Mouse (Mus musculus) cerebellum, adult 8-10 months (tissue): Measurements from ENCODE around the gene Cacna2d3.

ENCODE experiments used
- DNase-seq: peaks from one replicate; pipeline ENCODE4 v3.0.0; 2022

Gene Cacna2d3

DNA sequence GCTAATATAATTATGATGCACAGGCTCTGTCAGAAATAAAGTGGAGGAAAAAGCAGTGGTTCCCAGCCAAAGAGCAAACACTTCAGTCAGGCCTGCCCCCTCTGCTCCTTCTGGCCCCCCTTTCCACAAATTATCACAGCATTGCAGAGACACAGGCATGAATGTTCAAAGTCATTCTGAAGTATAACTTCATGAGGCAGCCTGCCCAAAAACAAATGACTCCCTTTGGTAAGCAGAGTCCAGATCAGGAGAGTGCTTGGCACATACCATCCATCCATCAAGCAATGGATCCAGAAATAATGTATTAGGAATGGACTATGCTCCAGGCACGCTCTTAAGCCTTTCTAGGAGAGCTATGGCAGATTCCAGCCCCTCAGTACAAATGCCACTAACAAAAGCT is 679.3 kb downstream of the Cacna2d3 start:
- no peak for DNase-seq

GRCm38 (mm10) chr14:29041498-29041897 is 680.2 kb downstream of the Cacna2d3 start:
- no peak for DNase-seq

- DNase-seq = no peak
Measured at GRCm38 (mm10) chr14:29040606-29041364, 680.9 kb downstream of the Cacna2d3 start.

- DNase-seq = no peak
Measured at GRCm38 (mm10) chr14:29038246-29038645, 683.4 kb downstream of the Cacna2d3 start.

- no peak for DNase-seq
Measured at GRCm38 (mm10) chr14:29031858-29032395, 689.7 kb downstream of the Cacna2d3 start.

GRCm38 (mm10) chr14:29030519-29030918 is 691.1 kb downstream of the Cacna2d3 start:
- no peak for DNase-seq

- no peak for DNase-seq
Measured at GRCm38 (mm10) chr14:29029896-29030420, 691.7 kb downstream of the Cacna2d3 start.

DNA sequence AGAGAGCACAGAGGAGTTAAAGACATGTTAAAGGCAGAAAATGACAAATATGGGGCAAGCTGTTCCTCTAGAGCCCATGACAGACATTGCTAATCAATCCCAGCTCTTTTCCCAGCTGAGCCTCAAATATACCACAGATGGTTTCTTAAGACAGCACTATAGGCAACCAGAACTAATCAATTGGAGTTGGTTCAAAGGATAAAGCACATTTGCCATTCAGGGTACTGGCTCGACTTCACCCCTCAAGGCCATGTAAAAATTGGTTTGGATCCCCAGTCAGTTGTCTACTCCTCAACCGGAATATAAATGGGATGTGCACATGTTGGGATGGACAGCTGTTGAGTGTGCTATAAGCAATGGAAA is 692.6 kb downstream of the Cacna2d3 start:
- DNase-seq = no peak

DNA sequence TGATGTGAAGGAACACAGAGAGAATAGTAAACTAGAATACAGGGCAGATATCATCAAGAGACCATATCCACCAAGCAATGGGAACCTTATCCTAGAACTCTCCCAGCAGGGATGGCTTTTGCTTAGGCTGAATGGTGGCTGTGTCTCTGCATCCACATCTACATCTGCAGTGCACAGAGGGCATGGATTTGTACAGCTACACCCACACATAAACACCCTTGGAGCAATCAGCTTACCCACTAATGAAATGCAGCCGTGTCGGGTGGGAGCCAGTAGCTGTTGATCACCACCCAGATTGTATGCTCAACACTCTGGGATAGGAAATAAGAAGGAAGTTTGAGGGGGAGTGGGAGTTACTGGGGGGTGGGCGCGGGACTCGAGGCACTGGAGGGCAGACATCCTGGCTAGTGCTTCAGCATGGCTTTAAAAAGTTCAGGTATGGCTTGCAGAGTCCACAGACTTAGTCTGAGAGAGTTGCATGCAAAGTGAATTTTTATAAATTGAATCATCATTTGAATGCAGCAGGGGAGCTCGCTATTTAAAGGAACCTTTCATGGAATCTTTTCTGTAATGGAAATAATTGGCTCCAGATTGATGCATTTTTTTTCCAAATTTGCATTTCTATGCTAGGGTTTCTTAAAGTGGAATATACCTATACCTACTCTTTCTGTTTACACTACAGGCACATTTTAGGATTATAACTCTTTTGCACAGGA is 693.1 kb downstream of the Cacna2d3 start:
- DNase-seq = no peak

- peak; percentile 34 for DNase-seq
Measured at GRCm38 (mm10) chr14:29027276-29027675, 694.4 kb downstream of the Cacna2d3 start.

GRCm38 (mm10) chr14:29025335-29025734 is 696.3 kb downstream of the Cacna2d3 start:
- no peak for DNase-seq

DNA sequence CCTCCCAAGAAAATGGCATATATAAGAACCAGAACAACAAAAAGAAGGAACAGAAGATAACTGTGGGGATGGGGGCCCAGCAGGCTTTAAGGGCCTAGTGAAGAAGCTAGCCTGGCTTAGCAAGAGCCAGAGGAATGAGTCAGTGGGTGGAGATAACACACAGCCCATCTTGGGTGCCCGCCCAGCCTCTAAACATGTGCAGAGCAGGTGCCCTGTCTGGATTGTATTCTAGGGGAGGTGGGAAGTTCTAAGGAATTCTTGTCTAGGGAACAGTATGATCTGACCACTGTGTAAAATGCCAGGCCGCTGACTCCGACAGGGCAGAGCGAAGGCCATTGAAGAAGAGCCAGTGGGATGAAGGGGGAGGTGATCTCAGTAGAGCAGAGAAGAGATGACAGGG is 698.4 kb downstream of the Cacna2d3 start:
- DNase-seq = no peak

GRCm38 (mm10) chr14:29021295-29021694 is 700.4 kb downstream of the Cacna2d3 start:
- no peak for DNase-seq

DNA sequence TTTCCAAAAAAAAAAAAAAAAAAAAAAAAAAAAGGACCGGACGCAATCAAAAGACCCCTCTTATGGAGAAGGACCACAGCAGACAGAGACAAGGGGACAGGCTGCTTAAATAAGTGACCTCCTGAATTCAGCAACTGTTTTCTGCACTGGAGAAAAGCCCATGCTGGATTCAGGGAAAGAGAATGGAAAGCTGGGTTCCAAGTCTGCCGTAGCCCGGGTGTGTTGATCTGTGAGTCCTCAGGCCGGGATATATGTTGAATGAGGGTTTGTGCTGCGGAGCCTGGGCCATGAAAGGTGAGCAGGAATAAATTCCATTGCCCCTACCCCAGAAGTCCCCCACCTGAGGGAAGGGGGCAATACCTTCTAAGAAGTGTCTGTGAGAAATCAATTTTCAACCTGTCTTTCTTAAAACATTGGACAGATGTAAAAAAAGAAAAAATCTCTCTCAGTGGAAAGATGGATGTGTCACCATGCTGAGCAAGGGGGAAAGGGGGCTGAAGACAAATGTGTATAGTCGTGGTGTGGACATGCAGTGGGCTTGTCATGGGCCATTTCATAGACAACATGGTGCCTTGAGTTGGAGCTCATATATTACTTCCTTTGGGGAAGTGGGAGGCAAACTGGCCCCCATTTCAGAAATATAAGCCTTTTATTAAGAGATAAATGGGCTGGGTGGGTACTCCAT is 703.2 kb downstream of the Cacna2d3 start:
- no peak for DNase-seq

- no peak for DNase-seq
Measured at GRCm38 (mm10) chr14:29017883-29018282, 703.8 kb downstream of the Cacna2d3 start, which contains the start of gene Lrtm1. TSS of gene Lrtm1 (plus strand) at chr14:29018208.

GRCm38 (mm10) chr14:29015896-29016295 is 705.8 kb downstream of the Cacna2d3 start:
- no peak for DNase-seq

DNA sequence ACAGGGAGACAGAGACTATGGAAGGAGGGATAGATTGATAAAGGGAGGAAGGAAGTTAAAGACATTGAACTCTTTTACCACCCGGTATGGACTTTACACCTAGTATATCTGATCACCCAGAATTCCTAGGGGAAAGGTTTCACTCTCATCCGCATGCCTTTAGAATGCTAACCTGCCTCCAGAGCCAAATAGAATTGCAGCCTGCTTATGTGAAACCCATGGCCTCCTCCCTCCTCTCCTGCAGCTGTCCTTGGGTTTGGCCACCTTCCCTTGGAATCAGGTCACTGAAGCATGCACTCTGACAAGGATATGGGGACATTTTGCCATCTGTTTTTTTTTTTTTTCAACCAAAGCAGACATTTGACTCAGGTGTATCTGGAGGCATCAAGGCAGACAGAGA is 707.0 kb downstream of the Cacna2d3 start:
- DNase-seq = no peak

- peak; percentile 25 for DNase-seq
Measured at GRCm38 (mm10) chr14:29013161-29013560, 708.5 kb downstream of the Cacna2d3 start.

DNA sequence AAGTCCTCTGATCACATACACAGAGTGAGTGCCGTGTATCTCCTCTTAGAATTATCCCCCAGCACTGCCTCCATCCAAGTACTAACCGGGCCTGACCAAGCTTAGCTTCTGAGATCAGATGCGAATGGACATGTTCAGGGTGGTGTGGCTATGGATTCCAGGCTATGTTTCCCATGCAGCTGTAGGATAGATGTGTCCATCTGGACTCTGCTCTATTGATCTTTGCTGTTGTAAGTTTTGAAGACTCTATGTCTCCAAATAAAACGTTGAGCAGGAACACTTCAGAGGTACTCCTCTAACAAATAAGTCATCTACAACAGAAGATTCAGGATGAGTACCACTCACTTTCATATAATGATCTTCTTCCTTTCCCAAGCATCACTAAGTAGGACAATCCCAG is 712.0 kb downstream of the Cacna2d3 start:
- DNase-seq = no peak

DNA sequence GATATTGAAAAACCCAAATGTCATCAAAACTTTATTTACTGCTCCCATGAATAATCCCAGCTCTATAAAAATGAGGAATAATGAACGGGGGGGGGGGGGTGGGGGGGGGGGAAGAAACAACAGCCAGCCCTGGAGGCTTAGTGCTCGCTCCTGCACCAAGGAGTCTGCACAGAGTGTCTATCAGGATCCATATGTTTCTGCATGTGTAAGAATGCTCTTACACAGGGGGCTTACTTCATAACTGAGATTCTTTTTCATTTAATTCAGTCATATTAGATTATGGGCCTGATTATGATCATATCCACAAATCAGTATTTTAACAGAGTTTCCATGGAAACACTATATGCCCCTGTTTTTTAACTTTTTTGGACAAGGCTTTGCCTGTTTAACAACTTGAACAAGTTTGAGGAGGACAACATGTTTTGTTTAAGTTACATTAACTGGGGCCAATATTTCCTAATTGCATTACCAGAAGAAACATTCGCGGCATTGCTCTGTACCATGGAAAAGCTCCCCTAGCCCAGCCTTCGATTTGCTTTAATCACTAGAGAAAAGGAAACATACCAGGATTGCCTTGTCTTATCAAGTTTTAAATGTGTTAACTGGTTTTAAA is 716.3 kb downstream of the Cacna2d3 start:
- no peak for DNase-seq

DNA sequence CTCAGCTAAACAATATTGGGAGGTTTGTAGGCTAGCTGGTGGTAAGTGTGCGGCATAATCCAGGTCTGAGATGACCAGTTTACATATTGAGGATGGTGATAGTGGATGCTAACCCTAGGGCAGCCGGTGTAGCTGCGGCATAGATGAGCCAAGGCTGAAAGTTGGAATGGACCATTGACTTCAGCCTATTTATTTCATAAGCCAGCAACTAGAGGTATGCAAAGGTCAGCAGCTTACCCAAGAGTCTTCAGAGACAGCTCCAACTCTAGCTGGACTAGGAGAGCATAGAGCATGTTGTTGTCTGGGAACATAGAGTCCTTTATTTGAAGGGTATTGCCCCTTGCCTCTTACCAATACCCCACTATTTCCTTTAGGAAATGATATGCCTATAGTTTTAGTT is 725.1 kb downstream of the Cacna2d3 start:
- DNase-seq = no peak

- no peak for DNase-seq
Measured at GRCm38 (mm10) chr14:28988211-28988900, 733.3 kb downstream of the Cacna2d3 start.
